Comparison of ENCODE assay signal across 16 mouse cellular contexts in genomic region chr11:100981236-100981635, GRCm38 (mm10). TPM values are rescaled to one million over a fixed set of nuclear protein-coding genes. Genes with fewer than 3 reads are reported as not detected.
"Had no signal": no experiment of that assay in that cellular context is flagged by ENCODE, and none has a peak within 500 bp of the region (broad histone marks: within the 10 kb centered on the region; RNA-seq: fewer than 3 reads in every experiment).

No protein-coding gene starts in this region.

- H3K4me1 ChIP-seq: neural tube, embryonic 12.5 days; stomach, embryonic 15.5 days had no signal

- DNase-seq: lung, adult 2 months; lung, postnatal 10 days; lung, postnatal 36 days; right cerebral cortex, postnatal 14 days; thymus, adult 2 months; thymus, postnatal 25 days; thymus, postnatal 4 days had no signal

- H3K4me3 ChIP-seq: megakaryocyte, embryonic 14.5 days; midbrain, embryonic 13.5 days; midbrain, embryonic 15.5 days; neural tube, embryonic 12.5 days; stomach, embryonic 15.5 days had no signal

- H3K27ac ChIP-seq: macrophage; midbrain, embryonic 13.5 days; midbrain, embryonic 15.5 days; neural tube, embryonic 12.5 days; stomach, postnatal 0 days had no signal

- H3K27me3 ChIP-seq: megakaryocyte, embryonic 14.5 days; stomach, embryonic 15.5 days had no signal

- ATAC-seq: midbrain, embryonic 13.5 days; midbrain, embryonic 15.5 days had no signal

- H3K9me3 ChIP-seq: midbrain, embryonic 13.5 days; midbrain, embryonic 15.5 days; neural tube, embryonic 12.5 days; stomach, embryonic 15.5 days had no signal

- H3K9ac ChIP-seq: midbrain, embryonic 13.5 days; midbrain, embryonic 15.5 days; neural tube, embryonic 12.5 days; stomach, embryonic 15.5 days had no signal

- H3K36me3 ChIP-seq: midbrain, embryonic 13.5 days; midbrain, embryonic 15.5 days; neural tube, embryonic 12.5 days; stomach, embryonic 15.5 days had no signal

- H3K4me2 ChIP-seq: midbrain, embryonic 11.5 days; midbrain, embryonic 13.5 days; midbrain, embryonic 15.5 days; neural tube, embryonic 12.5 days; stomach, embryonic 15.5 days had no signal

RNA-seq across cellular contexts. Expression of gene Cavin1, which starts 10.5 kb away (rescaled TPM):
- total RNA-seq: monocyte, adult 5-6 weeks had no signal
